Mouse (Mus musculus): ENCODE measurements around the gene Nr2e1.

- TF ChIP-seq CTCF (IDR thresholded peaks at IDR 0.05; ENCODE audit: control insufficient read depth, insufficient read depth, insufficient read length) (no peak), USF1 (IDR thresholded peaks at IDR 0.05; ENCODE audit: low read depth) (no peak), FOSL1 (IDR thresholded peaks at IDR 0.05; ENCODE audit: insufficient read depth, low read length, poor library complexity, severe bottlenecking) (no peak), CEBPB (IDR thresholded peaks at IDR 0.05; ENCODE audit: low read depth) (no peak)
Measured at GRCm38 (mm10) chr10:42579475-42580130, 3.8 kb downstream of the Nr2e1 start.
